Mouse (Mus musculus): Measurements from ENCODE around the gene Cryzl2. TPM values are rescaled to one million over a fixed set of nuclear protein-coding genes. Genes with fewer than 3 reads are reported as not detected.
A peak's percentile ranks its signal among the peaks of the same experiment; 100 is the strongest.

The Cryzl2 gene
- polyA plus RNA-seq, 1 experiment from 2014 or later, result 8.6 TPM

GRCm38 (mm10) chr1:157438290-157438689 lies 20.1 kb upstream of the Cryzl2 start:
- Histone ChIP-seq H3K4me1 (ENCODE audit: control insufficient read depth, insufficient read depth, low read length) (peaks cover 1% of the 10 kb centered on the region), H3K27me3 (ENCODE audit: control insufficient read depth, insufficient read depth, low read length) (no peaks in the 10 kb centered on the region), H3K36me3 (ENCODE audit: control insufficient read depth, insufficient read depth, low read length) (no peaks in the 10 kb centered on the region), H3K27ac (replicated peaks; ENCODE audit: low read depth, low read length) (no peak overlapping the region), H3K4me3 (ENCODE audit: low read depth, low read length) (no peak overlapping the region), H3K4me2 (ENCODE audit: low read depth, severe bottlenecking) (no peak overlapping the region), H3K9me3 (ENCODE audit: control insufficient read depth, low read length) (no peaks in the 10 kb centered on the region), H3K9ac (ENCODE audit: low read length) (no peak overlapping the region)
- no peak for DNase-seq (ENCODE audit: low spot score)
- 83% methylated on average over 2 of the region's 2 CpGs for WGBS
- no peak for ATAC-seq (ENCODE audit: insufficient number of reproducible peaks, low FRiP score, low TSS enrichment, low read depth)

DNA sequence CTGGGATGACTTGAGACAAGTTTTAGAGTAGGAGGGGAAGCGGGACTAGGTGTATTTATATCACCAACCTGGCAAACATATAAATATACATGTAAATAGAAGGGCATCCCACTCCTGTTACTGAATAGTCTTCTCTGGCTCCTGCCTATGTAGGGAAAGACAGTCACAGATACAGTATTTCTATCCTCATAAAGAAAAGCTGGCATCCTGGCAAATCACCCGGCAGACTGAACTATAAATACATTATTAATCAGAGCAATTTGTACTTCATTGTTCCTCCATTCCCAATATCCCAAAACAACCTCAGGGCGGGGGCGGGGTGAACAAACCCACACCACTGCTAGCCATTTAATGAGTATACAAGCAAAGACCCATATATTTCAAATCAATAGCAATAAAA lies 19.3 kb upstream of the Cryzl2 start:
- H3K36me3 ChIP-seq (ENCODE audit: control insufficient read depth, insufficient read depth, low read length), result no peaks in the 10 kb centered on the region
- H3K4me2 ChIP-seq (ENCODE audit: low read depth, severe bottlenecking), result no peak overlapping the region
- no peaks in the 10 kb centered on the region for H3K27me3 ChIP-seq (ENCODE audit: control insufficient read depth, insufficient read depth, low read length)
- H3K27ac ChIP-seq (replicated peaks; ENCODE audit: low read depth, low read length), result no peak overlapping the region
- no peak for DNase-seq (ENCODE audit: low spot score)
- peaks cover 10% of the 10 kb centered on the region for H3K4me1 ChIP-seq (ENCODE audit: control insufficient read depth, insufficient read depth, low read length)
- no peak overlapping the region for H3K4me3 ChIP-seq (ENCODE audit: low read depth, low read length)
- H3K9me3 ChIP-seq (ENCODE audit: control insufficient read depth, low read length), result no peaks in the 10 kb centered on the region
- H3K9ac ChIP-seq (ENCODE audit: low read length), result no peak overlapping the region
- 81% methylated on average over 4 of the region's 4 CpGs for WGBS
- ATAC-seq (ENCODE audit: insufficient number of reproducible peaks, low FRiP score, low TSS enrichment, low read depth), result no peak

GRCm38 (mm10) chr1:157439973-157440641 lies 18.3 kb upstream of the Cryzl2 start:
- Histone ChIP-seq H3K9me3 (ENCODE audit: control insufficient read depth, low read length) (no peaks in the 10 kb centered on the region), H3K27me3 (ENCODE audit: control insufficient read depth, insufficient read depth, low read length) (no peaks in the 10 kb centered on the region), H3K9ac (ENCODE audit: low read length) (no peak overlapping the region), H3K4me1 (ENCODE audit: control insufficient read depth, insufficient read depth, low read length) (peaks cover 10% of the 10 kb centered on the region), H3K36me3 (ENCODE audit: control insufficient read depth, insufficient read depth, low read length) (no peaks in the 10 kb centered on the region), H3K4me2 (ENCODE audit: low read depth, severe bottlenecking) (0 out of 2 replicates have a peak overlapping the region, but pooled peaks have one; percentile 13), H3K27ac (replicated peaks; ENCODE audit: low read depth, low read length) (no peak overlapping the region), H3K4me3 (ENCODE audit: low read depth, low read length) (no peak overlapping the region)
- ATAC-seq (ENCODE audit: insufficient number of reproducible peaks, low FRiP score, low TSS enrichment, low read depth) (no peak), DNase-seq (ENCODE audit: low spot score) (no peak)
- WGBS, result 3% methylated on average over 14 of the region's 14 CpGs

DNA sequence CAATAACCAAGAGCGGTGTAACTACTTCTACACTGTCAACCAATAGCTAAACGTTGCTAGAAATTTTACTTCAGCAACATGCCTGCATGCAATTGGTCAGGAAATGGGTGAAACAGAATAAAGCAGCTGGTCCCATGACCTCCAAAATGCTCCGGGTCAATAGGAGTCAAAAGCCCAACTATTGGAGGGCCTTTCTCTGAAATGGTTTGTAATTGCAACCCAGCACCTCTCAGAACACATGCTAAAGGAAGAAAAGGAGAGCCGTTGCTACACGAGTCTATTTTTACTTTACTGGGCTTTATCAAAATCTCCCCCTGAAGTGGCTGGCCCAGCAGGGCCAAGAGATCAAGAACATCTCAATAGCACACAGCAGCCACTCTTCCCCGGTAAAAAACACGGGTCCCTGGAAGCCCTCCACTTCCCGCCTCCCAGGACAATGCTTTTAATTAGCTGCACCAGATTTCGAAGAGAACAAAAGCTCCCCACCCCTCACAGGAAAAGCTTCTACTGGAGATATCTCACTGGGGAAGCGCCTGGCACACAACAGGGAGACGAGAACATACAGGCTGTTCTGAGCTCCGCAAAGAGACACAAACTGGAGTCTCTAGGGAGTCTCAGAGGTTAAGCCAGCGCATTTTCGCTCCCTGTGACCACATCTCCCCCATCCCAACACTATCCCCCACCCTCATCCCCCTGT lies 15.2 kb upstream of the Cryzl2 start:
- Histone ChIP-seq H3K9ac (ENCODE audit: low read length) (no peak overlapping the region), H3K9me3 (ENCODE audit: control insufficient read depth, low read length) (no peaks in the 10 kb centered on the region), H3K27ac (replicated peaks; ENCODE audit: low read depth, low read length) (no peak overlapping the region), H3K36me3 (ENCODE audit: control insufficient read depth, insufficient read depth, low read length) (no peaks in the 10 kb centered on the region), H3K4me1 (ENCODE audit: control insufficient read depth, insufficient read depth, low read length) (peaks cover 10% of the 10 kb centered on the region), H3K27me3 (ENCODE audit: control insufficient read depth, insufficient read depth, low read length) (no peaks in the 10 kb centered on the region), H3K4me2 (ENCODE audit: low read depth, severe bottlenecking) (peak overlapping the region; percentile 8; the same call in 1 of the 2 replicates), H3K4me3 (ENCODE audit: low read depth, low read length) (no peak overlapping the region)
- ATAC-seq (ENCODE audit: insufficient number of reproducible peaks, low FRiP score, low TSS enrichment, low read depth), result no peak
- peak; percentile 32 for DNase-seq (ENCODE audit: low spot score)
- WGBS, result 27% methylated on average over 14 of the region's 14 CpGs

DNA sequence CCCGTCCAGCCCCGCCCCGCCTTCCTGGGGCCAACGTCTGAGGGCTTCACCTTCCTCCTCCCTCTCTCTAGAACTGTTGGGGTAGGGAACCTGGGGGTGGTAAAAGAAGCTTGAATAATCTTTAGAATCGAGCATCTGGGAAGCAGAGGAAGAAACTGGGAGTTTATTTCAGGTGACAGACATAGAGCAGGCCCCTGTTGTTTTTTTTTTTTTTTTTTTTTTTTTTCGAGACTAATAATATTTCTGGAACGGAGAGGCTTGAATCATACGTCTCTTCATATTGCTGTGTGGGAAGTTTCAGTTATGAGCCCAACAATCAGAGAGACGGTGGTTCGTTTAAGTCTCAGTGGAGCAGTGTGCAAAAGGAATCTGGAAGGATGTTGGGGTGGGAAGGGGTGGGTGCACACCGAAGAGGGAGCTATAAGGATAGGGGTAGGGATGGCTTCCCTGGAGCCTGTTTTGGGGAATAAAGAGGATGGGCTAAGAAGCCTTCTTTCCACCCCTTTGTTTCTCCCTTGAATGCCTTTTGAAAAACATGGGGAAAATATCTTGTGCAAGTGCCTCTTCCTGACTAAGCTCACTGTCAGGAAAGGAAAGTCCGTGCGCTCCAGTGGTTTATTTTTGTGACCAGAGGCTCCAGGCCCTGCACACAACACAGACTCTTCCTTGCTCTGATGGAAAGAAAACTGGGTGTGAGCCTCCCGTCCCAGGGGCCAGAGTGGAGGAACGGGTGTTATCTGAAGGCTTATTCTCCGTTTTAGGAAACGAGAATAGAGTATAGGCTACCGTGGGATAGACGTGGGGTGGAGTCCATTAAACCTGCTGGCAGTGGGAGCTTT lies 14.4 kb upstream of the Cryzl2 start:
- Histone ChIP-seq H3K9ac (ENCODE audit: low read length) (no peak overlapping the region), H3K4me1 (ENCODE audit: control insufficient read depth, insufficient read depth, low read length) (peaks cover 10% of the 10 kb centered on the region), H3K27me3 (ENCODE audit: control insufficient read depth, insufficient read depth, low read length) (no peaks in the 10 kb centered on the region), H3K4me2 (ENCODE audit: low read depth, severe bottlenecking) (peak overlapping the region; percentile 8; the same call in 1 of the 2 replicates), H3K4me3 (ENCODE audit: low read depth, low read length) (no peak overlapping the region), H3K36me3 (ENCODE audit: control insufficient read depth, insufficient read depth, low read length) (no peaks in the 10 kb centered on the region), H3K9me3 (ENCODE audit: control insufficient read depth, low read length) (no peaks in the 10 kb centered on the region), H3K27ac (replicated peaks; ENCODE audit: low read depth, low read length) (no peak overlapping the region)
- DNase-seq (ENCODE audit: low spot score), result peak; percentile 41
- WGBS, result 34% methylated on average over 19 of the region's 19 CpGs
- ATAC-seq (ENCODE audit: insufficient number of reproducible peaks, low FRiP score, low TSS enrichment, low read depth), result no peak

DNA sequence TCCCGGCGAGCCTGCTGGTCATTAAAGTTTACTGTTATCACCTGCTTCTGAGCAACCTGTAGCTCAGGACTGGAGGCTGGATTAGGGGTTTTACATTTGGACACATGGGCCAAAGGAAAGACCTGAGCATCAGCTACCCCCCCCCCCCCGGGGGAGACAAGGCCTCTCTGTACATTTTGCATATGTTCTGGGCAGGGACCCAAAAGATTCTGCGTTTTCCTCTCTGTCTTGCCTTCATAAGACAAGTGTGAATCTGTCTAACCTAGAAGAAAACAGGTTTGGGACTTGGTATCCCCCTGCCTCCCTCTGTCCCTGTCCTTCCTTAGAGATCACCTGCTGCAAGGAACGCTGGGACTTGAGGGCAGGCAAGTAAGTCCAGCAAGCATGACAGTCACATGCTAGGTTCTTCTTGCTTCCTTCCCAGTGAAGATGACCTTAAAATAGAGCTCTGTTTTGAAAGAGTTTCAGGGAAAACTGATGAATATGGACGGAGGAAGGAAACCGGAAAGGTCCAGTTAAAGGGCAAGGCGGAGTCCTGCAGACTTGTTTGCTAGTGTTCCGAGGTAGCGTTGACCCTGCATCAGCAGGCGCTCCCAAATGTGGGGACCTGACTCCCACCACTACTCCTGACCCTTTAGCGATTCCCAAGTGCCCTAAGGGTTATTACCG lies 13.6 kb upstream of the Cryzl2 start:
- DNase-seq (ENCODE audit: low spot score) (peak; percentile 20), ATAC-seq (ENCODE audit: insufficient number of reproducible peaks, low FRiP score, low TSS enrichment, low read depth) (no peak)
- Histone ChIP-seq H3K9me3 (ENCODE audit: control insufficient read depth, low read length) (no peaks in the 10 kb centered on the region), H3K27me3 (ENCODE audit: control insufficient read depth, insufficient read depth, low read length) (no peaks in the 10 kb centered on the region), H3K27ac (replicated peaks; ENCODE audit: low read depth, low read length) (no peak overlapping the region), H3K4me2 (ENCODE audit: low read depth, severe bottlenecking) (no peak overlapping the region), H3K36me3 (ENCODE audit: control insufficient read depth, insufficient read depth, low read length) (no peaks in the 10 kb centered on the region), H3K4me3 (ENCODE audit: low read depth, low read length) (no peak overlapping the region), H3K9ac (ENCODE audit: low read length) (no peak overlapping the region), H3K4me1 (ENCODE audit: control insufficient read depth, insufficient read depth, low read length) (peaks cover 14% of the 10 kb centered on the region)
- WGBS, result 56% methylated on average over 13 of the region's 13 CpGs

GRCm38 (mm10) chr1:157445398-157445910 lies 12.9 kb upstream of the Cryzl2 start:
- Histone ChIP-seq H3K4me3 (ENCODE audit: low read depth, low read length) (no peak overlapping the region), H3K9me3 (ENCODE audit: control insufficient read depth, low read length) (no peaks in the 10 kb centered on the region), H3K4me1 (ENCODE audit: control insufficient read depth, insufficient read depth, low read length) (peaks cover 16% of the 10 kb centered on the region), H3K27ac (replicated peaks; ENCODE audit: low read depth, low read length) (no peak overlapping the region), H3K4me2 (ENCODE audit: low read depth, severe bottlenecking) (no peak overlapping the region), H3K27me3 (ENCODE audit: control insufficient read depth, insufficient read depth, low read length) (no peaks in the 10 kb centered on the region), H3K9ac (ENCODE audit: low read length) (no peak overlapping the region), H3K36me3 (ENCODE audit: control insufficient read depth, insufficient read depth, low read length) (no peaks in the 10 kb centered on the region)
- DNase-seq (ENCODE audit: low spot score), result peak; percentile 16
- no peak for ATAC-seq (ENCODE audit: insufficient number of reproducible peaks, low FRiP score, low TSS enrichment, low read depth)
- 92% methylated on average over 6 of the region's 6 CpGs for WGBS

GRCm38 (mm10) chr1:157446325-157446724 lies 12.1 kb upstream of the Cryzl2 start:
- Histone ChIP-seq H3K36me3 (ENCODE audit: control insufficient read depth, insufficient read depth, low read length) (no peaks in the 10 kb centered on the region), H3K27me3 (ENCODE audit: control insufficient read depth, insufficient read depth, low read length) (no peaks in the 10 kb centered on the region), H3K9me3 (ENCODE audit: control insufficient read depth, low read length) (no peaks in the 10 kb centered on the region), H3K27ac (replicated peaks; ENCODE audit: low read depth, low read length) (no peak overlapping the region), H3K9ac (ENCODE audit: low read length) (no peak overlapping the region), H3K4me1 (ENCODE audit: control insufficient read depth, insufficient read depth, low read length) (peaks cover 16% of the 10 kb centered on the region), H3K4me3 (ENCODE audit: low read depth, low read length) (no peak overlapping the region), H3K4me2 (ENCODE audit: low read depth, severe bottlenecking) (no peak overlapping the region)
- ATAC-seq (ENCODE audit: insufficient number of reproducible peaks, low FRiP score, low TSS enrichment, low read depth) (no peak), DNase-seq (ENCODE audit: low spot score) (no peak)
- 72% methylated on average over 7 of the region's 7 CpGs for WGBS
